Comparison of ENCODE assay signal across 9 mouse cellular contexts in the genomic region with DNA sequence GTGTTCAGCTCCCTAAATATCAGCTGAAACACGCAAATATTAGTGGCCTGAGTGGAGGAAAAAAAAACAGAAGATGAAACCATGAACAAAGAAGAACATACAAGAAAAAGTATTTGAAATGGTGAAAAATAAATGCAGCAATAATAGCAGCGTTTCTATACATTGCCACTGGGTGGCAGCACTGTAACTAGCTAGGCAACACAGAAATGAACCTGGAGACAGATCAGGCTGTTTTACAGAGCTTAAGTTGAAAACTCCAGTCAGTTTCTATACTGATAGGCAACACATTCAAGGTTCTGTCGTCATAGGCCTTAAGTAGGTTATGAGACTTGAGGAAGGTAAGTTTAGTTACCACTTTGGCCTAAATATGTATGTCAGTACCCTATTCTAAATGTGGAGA. TPM values are rescaled to one million over a fixed set of nuclear protein-coding genes. Genes with fewer than 3 reads are reported as not detected.
A peak's percentile ranks its signal among the peaks of the same experiment; 100 is the strongest.
DNase-seq lines count a peak whose midpoint lies in the region; ATAC-seq and TF ChIP-seq lines count a peak whose summit lies in the region.
"Had no signal": no experiment of that assay in that cellular context is flagged by ENCODE, and none has a peak within 500 bp of the region (broad histone marks: within the 10 kb centered on the region; RNA-seq: fewer than 3 reads in every experiment).

No protein-coding gene starts in this region.

- H3K36me3 ChIP-seq in intestine, postnatal 0 days (ENCODE audit: control insufficient read depth, insufficient read depth) = no peaks in the 10 kb centered on the region
- H3K36me3 ChIP-seq in intestine, embryonic 16.5 days (ENCODE audit: control insufficient read depth, insufficient read depth, low read length) = no peaks in the 10 kb centered on the region
- no peaks in the 10 kb centered on the region for H3K36me3 ChIP-seq in E14TG2a.4 (ENCODE audit: insufficient read depth, low read length)
- no peaks in the 10 kb centered on the region for H3K36me3 ChIP-seq in forebrain, postnatal 0 days (ENCODE audit: insufficient read depth)
- H3K36me3 ChIP-seq in neural tube, embryonic 15.5 days = no peaks in the 10 kb centered on the region
- H3K36me3 ChIP-seq: embryonic facial prominence, embryonic 13.5 days had no signal

- no peak overlapping the region for H3K4me3 ChIP-seq in intestine, postnatal 0 days (ENCODE audit: low read depth, low read length)
- no peak overlapping the region for H3K4me3 ChIP-seq in intestine, embryonic 16.5 days (ENCODE audit: low read length)
- no peak overlapping the region for H3K4me3 ChIP-seq in E14TG2a.4 (replicated peaks; ENCODE audit: low read length)
- H3K4me3 ChIP-seq in forebrain, postnatal 0 days (ENCODE audit: low read depth, low read length) = no peak overlapping the region
- H3K4me3 ChIP-seq in left cerebral cortex, adult 2 months = no peak overlapping the region
- no peak overlapping the region for H3K4me3 ChIP-seq in neural tube, embryonic 15.5 days (replicated peaks)
- H3K4me3 ChIP-seq: embryonic facial prominence, embryonic 13.5 days had no signal

- H3K4me1 ChIP-seq in intestine, postnatal 0 days (replicated peaks; ENCODE audit: control insufficient read depth, insufficient read depth, low read length) = no peaks in the 10 kb centered on the region
- no peaks in the 10 kb centered on the region for H3K4me1 ChIP-seq in intestine, embryonic 16.5 days (ENCODE audit: control insufficient read depth, insufficient read depth, low read length)
- 0 out of 2 replicates have a peak, but pooled peaks cover 2% of the 10 kb centered on the region for H3K4me1 ChIP-seq in E14TG2a.4 (replicated peaks; ENCODE audit: low read depth, low read length)
- no peaks in the 10 kb centered on the region for H3K4me1 ChIP-seq in forebrain, postnatal 0 days (ENCODE audit: insufficient read depth)
- H3K4me1 ChIP-seq in neural tube, embryonic 15.5 days = no peaks in the 10 kb centered on the region
- H3K4me1 ChIP-seq: embryonic facial prominence, embryonic 13.5 days had no signal

- intact Hi-C loops in left cerebral cortex, adult 2 months (cut with DNase I) = loop anchor here (2.0 to 5.0 kb wide), 2 partner anchors 162 to 435 kb away; no protein-coding TSS in a partner anchor

- peak; percentile 80 for TF ChIP-seq CTCF in intestine, postnatal 0 days (IDR thresholded peaks at IDR 0.05; ENCODE audit: low read depth)
- TF ChIP-seq CTCF in E14TG2a.4 (conservative IDR thresholded peaks at IDR 0.05; ENCODE audit: low read length) = peak; percentile 49
- TF ChIP-seq CTCF in forebrain, postnatal 0 days (IDR thresholded peaks at IDR 0.05; ENCODE audit: low read depth) = peak; percentile 77
- TF ChIP-seq CTCF in left cerebral cortex, adult 2 months (IDR thresholded peaks at IDR 0.05) = peak; percentile 75

- no peak overlapping the region for H3K27ac ChIP-seq in intestine, postnatal 0 days (ENCODE audit: low read depth, low read length)
- H3K27ac ChIP-seq in intestine, embryonic 16.5 days (ENCODE audit: low read length) = no peak overlapping the region
- H3K27ac ChIP-seq in forebrain, postnatal 0 days (ENCODE audit: low read depth, low read length) = no peak overlapping the region
- no peak overlapping the region for H3K27ac ChIP-seq in left cerebral cortex, adult 2 months
- H3K27ac ChIP-seq in neural tube, embryonic 15.5 days (replicated peaks) = no peak overlapping the region
- H3K27ac ChIP-seq: embryonic facial prominence, embryonic 13.5 days had no signal

- no peaks in the 10 kb centered on the region for H3K9me3 ChIP-seq in intestine, postnatal 0 days (ENCODE audit: control insufficient read depth)
- H3K9me3 ChIP-seq in intestine, embryonic 16.5 days (ENCODE audit: control insufficient read depth, low read length) = no peaks in the 10 kb centered on the region
- no peaks in the 10 kb centered on the region for H3K9me3 ChIP-seq in E14TG2a.4 (ENCODE audit: low read length)
- H3K9me3 ChIP-seq in forebrain, postnatal 0 days (ENCODE audit: low read length) = no peaks in the 10 kb centered on the region
- H3K9me3 ChIP-seq in neural tube, embryonic 15.5 days (replicated peaks) = no peaks in the 10 kb centered on the region
- H3K9me3 ChIP-seq: embryonic facial prominence, embryonic 13.5 days had no signal

- no peak overlapping the region for H3K9ac ChIP-seq in intestine, postnatal 0 days (ENCODE audit: low read depth, low read length)
- H3K9ac ChIP-seq in intestine, embryonic 16.5 days (ENCODE audit: low read depth, low read length) = no peak overlapping the region
- H3K9ac ChIP-seq in forebrain, postnatal 0 days = no peak overlapping the region
- H3K9ac ChIP-seq in neural tube, embryonic 15.5 days (replicated peaks) = no peak overlapping the region
- H3K9ac ChIP-seq: embryonic facial prominence, embryonic 13.5 days had no signal

- peak; percentile 77 for DNase-seq in brain, adult 2 months (ENCODE audit: low read depth, low spot score)
- DNase-seq in forebrain, postnatal 0 days = peak; percentile 68
- peak; percentile 31 to 49 for DNase-seq in left cerebral cortex, adult 2 months (ENCODE audit: extremely low spot score in 1 of 2, low spot score in 2 of 2)
- peak; percentile 32 for DNase-seq in retina, postnatal 7 days (ENCODE audit: low read depth, low spot score)

- 17% methylated on average over 3 of the region's 3 CpGs for WGBS in intestine, postnatal 0 days
- 21% methylated on average over 3 of the region's 3 CpGs for WGBS in intestine, embryonic 16.5 days
- WGBS in forebrain, postnatal 0 days = 23% methylated on average over 3 of the region's 3 CpGs
- 22% methylated on average over 3 of the region's 3 CpGs for WGBS in neural tube, embryonic 15.5 days

- no peak overlapping the region for H3K4me2 ChIP-seq in intestine, postnatal 0 days (replicated peaks; ENCODE audit: low read depth)
- no peak overlapping the region for H3K4me2 ChIP-seq in intestine, embryonic 16.5 days (ENCODE audit: low read depth, low read length)
- no peak overlapping the region for H3K4me2 ChIP-seq in forebrain, postnatal 0 days (ENCODE audit: low read depth)
- H3K4me2 ChIP-seq in neural tube, embryonic 15.5 days = no peak overlapping the region
- H3K4me2 ChIP-seq: embryonic facial prominence, embryonic 13.5 days had no signal

- no peaks in the 10 kb centered on the region; the same call in 1 of the 2 replicates for H3K27me3 ChIP-seq in intestine, postnatal 0 days (replicated peaks; ENCODE audit: control insufficient read depth, insufficient read depth, low read length)
- H3K27me3 ChIP-seq in intestine, embryonic 16.5 days (replicated peaks; ENCODE audit: control insufficient read depth, insufficient read depth, low read length) = no peaks in the 10 kb centered on the region
- no peaks in the 10 kb centered on the region for H3K27me3 ChIP-seq in E14TG2a.4 (ENCODE audit: insufficient read depth, low read length)
- no peaks in the 10 kb centered on the region for H3K27me3 ChIP-seq in forebrain, postnatal 0 days (ENCODE audit: insufficient read depth, low read length)
- no peaks in the 10 kb centered on the region for H3K27me3 ChIP-seq in neural tube, embryonic 15.5 days (replicated peaks)

- no peak for ATAC-seq in intestine, postnatal 0 days
- no peak for ATAC-seq in intestine, embryonic 16.5 days
- ATAC-seq in forebrain, postnatal 0 days = 0 out of 2 replicates have a peak, but pooled peaks have one; percentile 25
- ATAC-seq in neural tube, embryonic 15.5 days (ENCODE audit: low FRiP score) = no peak

RNA-seq across cellular contexts. Expression of gene Acsl4, which starts 17.9 kb away (rescaled TPM):
- 4.3 and 4.5 TPM in 2 replicates for polyA plus RNA-seq in intestine, postnatal 0 days (2015; fragmentation: Nextera tagmentation; extraction: Ambion mirVana)
- 10.0 and 10.1 TPM in 2 replicates for polyA plus RNA-seq in intestine, embryonic 16.5 days (2015; fragmentation: Nextera tagmentation; extraction: Ambion mirVana)
- total RNA-seq in forebrain, postnatal 0 days (2014; rRNA removed) = 33.4 and 34.5 TPM in 2 replicates
- 14.4 and 21.9 TPM in 2 replicates for polyA plus RNA-seq in forebrain, postnatal 0 days (2015; fragmentation: Nextera tagmentation; extraction: Ambion mirVana)
- 10 to 100 TPM; 63.5 to 69.5 TPM for total RNA-seq in left cerebral cortex, adult 2 months (2021)
- 25.7 and 28.5 TPM in 2 replicates for polyA plus RNA-seq in neural tube, embryonic 15.5 days (2015; fragmentation: Nextera tagmentation; extraction: Ambion mirVana)
